Mouse (Mus musculus) olfactory bulb, adult 2 months (tissue): ENCODE measurements around the gene Msrb3. TPM values are rescaled to one million over a fixed set of nuclear protein-coding genes. Genes with fewer than 3 reads are reported as not detected.
"Not testable (repeated sequence)": the region's sequence is repeated elsewhere in the genome, so short reads cannot be mapped to it uniquely, and the experiment has no call there.

Source experiments
- H3K27ac ChIP-seq: fragments of 200-500 bp; 2 replicates; pipeline ENCODE4 v1.5.1; 2012; ENCODE audit warnings: low read depth, low read length; ENCODE audit not compliant: insufficient read depth
- H3K4me1 ChIP-seq: fragments of 200-500 bp; 2 replicates; pipeline ENCODE4 v1.6.1; 2012; ENCODE audit warnings: low read length; ENCODE audit not compliant: control insufficient read depth, insufficient read depth
- H3K4me3 ChIP-seq: fragments of 200-500 bp; 2 replicates; pipeline ENCODE4 v1.5.1; 2012; ENCODE audit warnings: mild to moderate bottlenecking, low read depth, low read length, moderate library complexity; ENCODE audit not compliant: insufficient read depth
- CTCF ChIP-seq: fragments of 200-500 bp; IDR thresholded peaks from 2 replicates; pipeline ENCODE4 v1.5.1; 2012; ENCODE audit warnings: low read depth, mild to moderate bottlenecking, low read length, moderate library complexity; ENCODE audit not compliant: insufficient read depth
- POLR2A ChIP-seq: fragments of 200-500 bp; IDR thresholded peaks from 2 replicates; pipeline ENCODE4 v1.6.1; 2012; ENCODE audit warnings: mild to moderate bottlenecking, low read depth, low read length, moderate library complexity; ENCODE audit not compliant: insufficient read depth
- WGBS: fragments of 180-500 bp; shearing (Covaris S2); methylation state at CpG from one replicate; pipeline ENCODE4 v1.1.7; 2018; 5-methylcytosine and 5-hydroxymethylcytosine counted together
- polyA plus RNA-seq: library from polyadenylated mRNA; stranded (reverse); fragments of >200 nt; gene quantifications from 2 replicates; pipeline ENCODE4 v1.2.4, GENCODE M21; 2012; ENCODE audit warnings: low replicate concordance; ENCODE audit not compliant: missing spikeins, insufficient read depth, insufficient read length

Msrb3 gene
- polyA plus RNA-seq, 1 experiment = not detected

GRCm38 (mm10) chr10:120751821-120752261, 147.1 kb downstream of the Msrb3 start:
- 49% methylated on average over 11 of the region's 11 CpGs for WGBS
- H3K4me3 ChIP-seq = no peak overlapping the region
- no peaks in the 10 kb centered on the region for H3K4me1 ChIP-seq
- no peak overlapping the region for H3K27ac ChIP-seq
- TF ChIP-seq CTCF (no peak), POLR2A (no peak)

GRCm38 (mm10) chr10:120751295-120751722, 147.6 kb downstream of the Msrb3 start:
- no peak for TF ChIP-seq POLR2A
- TF ChIP-seq CTCF = no peak
- H3K4me1 ChIP-seq = no peaks in the 10 kb centered on the region
- no peak overlapping the region for H3K4me3 ChIP-seq
- H3K27ac ChIP-seq = no peak overlapping the region
- 49% methylated on average over 11 of the region's 11 CpGs for WGBS

- not testable (repeated sequence) for H3K4me3 ChIP-seq, H3K4me1 ChIP-seq, H3K27ac ChIP-seq
- WGBS = 95% methylated on average over 5 of the region's 5 CpGs
Observed at GRCm38 (mm10) chr10:120749556-120749955, 149.3 kb downstream of the Msrb3 start.

GRCm38 (mm10) chr10:120748156-120748555, 150.7 kb downstream of the Msrb3 start:
- TF ChIP-seq POLR2A (no peak), CTCF (no peak)
- no peak overlapping the region for H3K27ac ChIP-seq
- no peak overlapping the region for H3K4me3 ChIP-seq
- WGBS = 95% methylated on average over 6 of the region's 6 CpGs
- peaks cover 8% of the 10 kb centered on the region for H3K4me1 ChIP-seq

GRCm38 (mm10) chr10:120745138-120745856, 153.6 kb downstream of the Msrb3 start:
- TF ChIP-seq CTCF (no peak), POLR2A (no peak)

GRCm38 (mm10) chr10:120744441-120745137, 154.3 kb downstream of the Msrb3 start:
- TF ChIP-seq CTCF (no peak), POLR2A (no peak)
- peaks cover 8% of the 10 kb centered on the region for H3K4me1 ChIP-seq
- 5% methylated on average over 14 of the region's 15 CpGs for WGBS
- H3K27ac ChIP-seq = no peak overlapping the region
- peak overlapping the region; percentile 1; the same call in 1 of the 2 replicates for H3K4me3 ChIP-seq

More at GRCm38 (mm10) chr10:120745138-120745856, 153.6 kb downstream of the Msrb3 start:
- 12% methylated on average over 18 of the region's 18 CpGs for WGBS
- H3K4me3 ChIP-seq = peak overlapping the region; percentile 1; the same call in 1 of the 2 replicates
- H3K4me1 ChIP-seq = peaks cover 8% of the 10 kb centered on the region
- H3K27ac ChIP-seq = no peak overlapping the region

- Histone ChIP-seq H3K27ac (no peak overlapping the region), H3K4me1 (no peaks in the 10 kb centered on the region), H3K4me3 (no peak overlapping the region)
- WGBS = 30% methylated on average over 14 of the region's 14 CpGs
- no peak for TF ChIP-seq POLR2A
- TF ChIP-seq CTCF = no peak
Observed at GRCm38 (mm10) chr10:120736508-120737069, 162.3 kb downstream of the Msrb3 start.

GRCm38 (mm10) chr10:120735722-120736507, 163.0 kb downstream of the Msrb3 start:
- WGBS = 10% methylated on average over 25 of the region's 25 CpGs
- TF ChIP-seq POLR2A (no peak), CTCF (no peak)
- Histone ChIP-seq H3K4me3 (no peak overlapping the region), H3K4me1 (no peaks in the 10 kb centered on the region), H3K27ac (no peak overlapping the region)
